Comparison of ENCODE assay signal across 12 mouse cellular contexts in the genomic region with DNA sequence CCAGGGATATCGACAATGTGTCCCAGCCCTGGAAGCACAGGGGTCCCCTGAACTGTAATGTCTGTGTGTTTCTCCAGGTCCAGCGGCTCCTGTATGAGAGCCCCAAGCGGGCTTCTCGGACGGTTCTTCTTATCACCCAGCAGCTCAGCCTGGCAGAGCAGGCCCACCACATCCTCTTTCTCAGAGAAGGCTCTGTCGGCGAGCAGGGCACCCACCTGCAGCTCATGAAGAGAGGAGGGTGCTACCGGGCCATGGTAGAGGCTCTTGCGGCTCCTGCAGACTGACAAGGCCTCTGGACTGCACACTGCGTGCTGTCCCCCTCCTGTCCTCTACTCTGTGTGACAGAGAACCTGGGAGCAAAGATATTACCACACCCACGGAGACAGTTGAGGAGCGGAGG. TPM values are rescaled to one million over a fixed set of nuclear protein-coding genes. Genes with fewer than 3 reads are reported as not detected.
A peak's percentile ranks its signal among the peaks of the same experiment; 100 is the strongest.
DNase-seq lines count a peak whose midpoint lies in the region; ATAC-seq and TF ChIP-seq lines count a peak whose summit lies in the region.
"Had no signal": no experiment of that assay in that cellular context is flagged by ENCODE, and none has a peak within 500 bp of the region (broad histone marks: within the 10 kb centered on the region; RNA-seq: fewer than 3 reads in every experiment).

No protein-coding gene starts in this region.

- TF ChIP-seq POLR2A in cerebellum, adult 2 months (IDR thresholded peaks at IDR 0.05; ENCODE audit: borderline replicate concordance, insufficient read depth, low read length) = no peak

- no peaks in the 10 kb centered on the region for H3K9me3 ChIP-seq in liver, embryonic 14.5 days (ENCODE audit: control insufficient read depth, low read length)
- no peaks in the 10 kb centered on the region for H3K9me3 ChIP-seq in liver, embryonic 11.5 days (ENCODE audit: control insufficient read depth, low read length)

- H3K4me3 ChIP-seq in liver, embryonic 14.5 days (ENCODE audit: insufficient read depth in 1 of 2, low read depth in 2 of 2, low read length in 2 of 2) = no peak overlapping the region
- H3K4me3 ChIP-seq in liver, embryonic 11.5 days (ENCODE audit: low read depth, low read length) = no peak overlapping the region
- H3K4me3 ChIP-seq in cerebellum, adult 2 months (replicated peaks; ENCODE audit: insufficient read depth, low read depth, low read length) = no peak overlapping the region

- no peak for TF ChIP-seq CTCF in liver, embryonic 14.5 days (IDR thresholded peaks at IDR 0.05; ENCODE audit: low read depth)
- TF ChIP-seq CTCF in cerebellum, adult 2 months (IDR thresholded peaks at IDR 0.05; ENCODE audit: borderline replicate concordance, insufficient read depth, low read depth, low read length) = no peak

- no peak for DNase-seq in liver, embryonic 14.5 days (ENCODE audit: low read depth in 3 of 3, low spot score in 3 of 3)
- no peak for DNase-seq in liver, embryonic 11.5 days (ENCODE audit: low spot score)
- DNase-seq in T-cell, adult 2 months (ENCODE audit: low spot score) = peak; percentile 85
- DNase-seq in thymus, postnatal 10 days (ENCODE audit: low spot score in 2 of 2) = peak; percentile 85 to 89
- no peak for DNase-seq in cerebellum, adult 2 months
- DNase-seq in frontal cortex, postnatal 14 days (ENCODE audit: low spot score in 2 of 2) = no peak
- DNase-seq in cerebellum, adult 11-12 months = no peak
- DNase-seq: heart, postnatal 14 days; kidney, postnatal 36 days; left cerebral cortex, postnatal 4 days; retina, postnatal 1 day had no signal

- H3K36me3 ChIP-seq in liver, embryonic 14.5 days (replicated peaks; ENCODE audit: control insufficient read depth, insufficient read depth, low read depth) = no peaks in the 10 kb centered on the region
- H3K36me3 ChIP-seq in liver, embryonic 11.5 days (ENCODE audit: control insufficient read depth, insufficient read depth, low read length) = no peaks in the 10 kb centered on the region

- no peak overlapping the region for H3K27ac ChIP-seq in liver, embryonic 14.5 days
- H3K27ac ChIP-seq in liver, embryonic 11.5 days (ENCODE audit: low read depth, low read length) = no peak overlapping the region
- H3K27ac ChIP-seq in cerebellum, adult 2 months (ENCODE audit: insufficient read depth, low read length) = no peak overlapping the region

- 11% methylated on average over 12 of the region's 12 CpGs for WGBS in liver, embryonic 14.5 days (ENCODE audit: insufficient replicate concordance)
- WGBS in liver, embryonic 11.5 days = 27% methylated on average over 12 of the region's 12 CpGs
- WGBS in cerebellum, adult 2 months = 55% methylated on average over 12 of the region's 12 CpGs

- H3K4me2 ChIP-seq in liver, embryonic 14.5 days (ENCODE audit: low read depth) = no peak overlapping the region
- H3K4me2 ChIP-seq in liver, embryonic 11.5 days = no peak overlapping the region

- 0 out of 2 replicates have a peak, but pooled peaks have one; percentile 18 for ATAC-seq in liver, embryonic 14.5 days (ENCODE audit: insufficient read depth)
- no peak for ATAC-seq in liver, embryonic 11.5 days (replicated peaks; ENCODE audit: low FRiP score)
- ATAC-seq in monocyte, adult 5-6 weeks (replicated peaks; ENCODE audit: insufficient number of reproducible peaks, low FRiP score, low TSS enrichment, poor library complexity, severe bottlenecking) = 0 out of 2 replicates have a peak, but pooled peaks have one; percentile 20

- H3K27me3 ChIP-seq in liver, embryonic 14.5 days (ENCODE audit: control insufficient read depth, insufficient read depth, low read length) = peaks cover 34% of the 10 kb centered on the region
- peaks cover 86% of the 10 kb centered on the region for H3K27me3 ChIP-seq in liver, embryonic 11.5 days (replicated peaks; ENCODE audit: control insufficient read depth, insufficient read depth, low read length)
- no peaks in the 10 kb centered on the region for H3K27me3 ChIP-seq in cerebellum, adult 2 months (ENCODE audit: control insufficient read depth, insufficient read depth, low read length)

- H3K4me1 ChIP-seq in liver, embryonic 14.5 days (replicated peaks; ENCODE audit: control insufficient read depth in 2 of 2, insufficient read depth in 2 of 2, low read length in 1 of 2) = no peaks in the 10 kb centered on the region
- peaks cover 11% of the 10 kb centered on the region for H3K4me1 ChIP-seq in liver, embryonic 11.5 days (replicated peaks; ENCODE audit: control insufficient read depth, insufficient read depth, low read length)
- H3K4me1 ChIP-seq in cerebellum, adult 2 months (ENCODE audit: control insufficient read depth, insufficient read depth, low read length) = no peaks in the 10 kb centered on the region

- H3K9ac ChIP-seq in liver, embryonic 14.5 days (replicated peaks) = no peak overlapping the region
- H3K9ac ChIP-seq in liver, embryonic 11.5 days (ENCODE audit: low read depth, low read length) = no peak overlapping the region

- TF ChIP-seq EP300 in liver, embryonic 14.5 days (IDR thresholded peaks at IDR 0.05; ENCODE audit: low read depth) = no peak

RNA-seq across cellular contexts. Expression of a gene that starts 1.0 kb away (rescaled TPM):
- polyA plus RNA-seq in liver, embryonic 14.5 days (2012; rRNA removed) = 9.5 and 11.8 TPM in 2 replicates
- polyA plus RNA-seq in liver, embryonic 14.5 days (2014; fragmentation: Nextera tagmentation; extraction: Ambion mirVana) = 18.8 and 21.7 TPM in 2 replicates
- 8.4 and 10.3 TPM in 2 replicates for polyA plus RNA-seq in liver, embryonic 11.5 days (2014; fragmentation: Nextera tagmentation; extraction: Ambion mirVana)
- total RNA-seq in monocyte, adult 5-6 weeks (2017) = 387 to 472 TPM (median 466 TPM) in 3 replicates
- 5.8 and 7.3 TPM in 2 replicates for polyA plus RNA-seq in cerebellum, adult 2 months (2012; rRNA removed)

RNA-seq across cellular contexts. Expression of a gene that starts 6.8 kb away (rescaled TPM):
- 2.1 and 2.9 TPM in 2 replicates for polyA plus RNA-seq in liver, embryonic 14.5 days (2012; rRNA removed)
- polyA plus RNA-seq in liver, embryonic 14.5 days (2014; fragmentation: Nextera tagmentation; extraction: Ambion mirVana) = 3.1 and 4.9 TPM in 2 replicates
- polyA plus RNA-seq in liver, embryonic 11.5 days (2014; fragmentation: Nextera tagmentation; extraction: Ambion mirVana) = 6.6 and 7.4 TPM in 2 replicates
- 87.6 to 119 TPM (median 96.6 TPM) in 3 replicates for total RNA-seq in monocyte, adult 5-6 weeks (2017)
- 9.1 and 10.0 TPM in 2 replicates for polyA plus RNA-seq in cerebellum, adult 2 months (2012; rRNA removed)

RNA-seq across cellular contexts. Expression of a gene that starts 8.9 kb away (rescaled TPM):
- 3.8 and 5.8 TPM in 2 replicates for polyA plus RNA-seq in liver, embryonic 14.5 days (2012; rRNA removed)
- 6.0 and 7.5 TPM in 2 replicates for polyA plus RNA-seq in liver, embryonic 14.5 days (2014; fragmentation: Nextera tagmentation; extraction: Ambion mirVana)
- 2.3 and 4.0 TPM in 2 replicates for polyA plus RNA-seq in liver, embryonic 11.5 days (2014; fragmentation: Nextera tagmentation; extraction: Ambion mirVana)
- 119 to 198 TPM (median 134 TPM) in 3 replicates for total RNA-seq in monocyte, adult 5-6 weeks (2017)
- polyA plus RNA-seq in cerebellum, adult 2 months (2012; rRNA removed) = 2.2 and 2.7 TPM in 2 replicates

RNA-seq across cellular contexts. Expression of a gene that starts 9.1 kb away (rescaled TPM):
- 1.9 TPM in 2 replicates for polyA plus RNA-seq in liver, embryonic 14.5 days (2012; rRNA removed)
- 2.0 and 2.5 TPM in 2 replicates for polyA plus RNA-seq in liver, embryonic 14.5 days (2014; fragmentation: Nextera tagmentation; extraction: Ambion mirVana)
- 1.5 and 1.8 TPM in 2 replicates for polyA plus RNA-seq in liver, embryonic 11.5 days (2014; fragmentation: Nextera tagmentation; extraction: Ambion mirVana)
- total RNA-seq in monocyte, adult 5-6 weeks (2017) = 145 to 195 TPM (median 175 TPM) in 3 replicates
- 2.6 and 2.7 TPM in 2 replicates for polyA plus RNA-seq in cerebellum, adult 2 months (2012; rRNA removed)

RNA-seq across cellular contexts. Expression of a gene that starts 42.2 kb away (rescaled TPM):
- 0.13 and 0.20 TPM in 2 replicates for polyA plus RNA-seq in liver, embryonic 14.5 days (2012; rRNA removed)
- polyA plus RNA-seq in liver, embryonic 14.5 days (2014; fragmentation: Nextera tagmentation; extraction: Ambion mirVana) = 0.13 and 0.17 TPM in 2 replicates
- polyA plus RNA-seq in liver, embryonic 11.5 days (2014; fragmentation: Nextera tagmentation; extraction: Ambion mirVana) = not detected in 2 replicates
- total RNA-seq in monocyte, adult 5-6 weeks (2017) = 59.1 to 84.6 TPM (median 63.2 TPM) in 3 replicates
- 0.67 and 0.86 TPM in 2 replicates for polyA plus RNA-seq in cerebellum, adult 2 months (2012; rRNA removed)
- total RNA-seq: left cerebral cortex, postnatal 4 days had no signal

Comparison
In these comparisons a context has a peak if more than half of its experiments do, and no peak if none do; other contexts are left out.
1. DNase-seq: peak in T-cell, adult 2 months (single experiment) and thymus, postnatal 10 days (2 of 2); none in liver, embryonic 14.5 days (0 of 3), liver, embryonic 11.5 days (single experiment), cerebellum, adult 2 months (0 of 2), frontal cortex, postnatal 14 days (0 of 2) and cerebellum, adult 11-12 months (single experiment).